In genomic region chr15:100042048-100042400, GRCm38 (mm10) we compare ENCODE assay signal across 9 mouse cellular contexts. TPM values are rescaled to one million over a fixed set of nuclear protein-coding genes. Genes with fewer than 3 reads are reported as not detected.
A peak's percentile ranks its signal among the peaks of the same experiment; 100 is the strongest.
DNase-seq lines count a peak whose midpoint lies in the region; ATAC-seq and TF ChIP-seq lines count a peak whose summit lies in the region.
"Had no signal": no experiment of that assay in that cellular context is flagged by ENCODE, and none has a peak within 500 bp of the region (broad histone marks: within the 10 kb centered on the region; RNA-seq: fewer than 3 reads in every experiment).

No protein-coding gene starts in this region.

- no peak for ATAC-seq in neural tube, embryonic 12.5 days (ENCODE audit: low FRiP score, low read depth)
- no peak for ATAC-seq in intestine, embryonic 16.5 days
- no peak for ATAC-seq in stomach, embryonic 14.5 days (ENCODE audit: insufficient number of reproducible peaks, insufficient read depth, low FRiP score, low read depth)
- ATAC-seq in frontal cortex, adult (ENCODE audit: low TSS enrichment), result no peak

- H3K9me3 ChIP-seq in neural tube, embryonic 12.5 days, result no peaks in the 10 kb centered on the region
- no peaks in the 10 kb centered on the region for H3K9me3 ChIP-seq in intestine, embryonic 16.5 days (ENCODE audit: control insufficient read depth, low read length)
- no peaks in the 10 kb centered on the region for H3K9me3 ChIP-seq in stomach, embryonic 14.5 days (ENCODE audit: control insufficient read depth, low read depth, low read length)

- TF ChIP-seq CTCF in gastrocnemius, adult 2 months (IDR thresholded peaks at IDR 0.05), result no peak

- H3K27me3 ChIP-seq in neural tube, embryonic 12.5 days (replicated peaks), result no peaks in the 10 kb centered on the region; the same call in 1 of the 2 replicates
- no peaks in the 10 kb centered on the region for H3K27me3 ChIP-seq in intestine, embryonic 16.5 days (replicated peaks; ENCODE audit: control insufficient read depth, insufficient read depth, low read length)
- no peaks in the 10 kb centered on the region for H3K27me3 ChIP-seq in stomach, embryonic 14.5 days (ENCODE audit: control insufficient read depth, insufficient read depth, low read length)

- no peak for DNase-seq in gastrocnemius, adult 2 months
- DNase-seq in gastrocnemius, postnatal 36 days, result no peak
- DNase-seq in neural tube, embryonic 10.5 days (ENCODE audit: extremely low spot score, low spot score), result no peak
- DNase-seq in thymus, postnatal 0 days (ENCODE audit: low spot score), result no peak
- DNase-seq: adrenal gland, postnatal 25 days had no signal

- WGBS in neural tube, embryonic 12.5 days, result 77% methylated on average over 9 of the region's 9 CpGs
- WGBS in intestine, embryonic 16.5 days, result 62% methylated on average over 9 of the region's 9 CpGs
- 60% methylated on average over 9 of the region's 9 CpGs for WGBS in stomach, embryonic 14.5 days

- peak overlapping the region; percentile 67; the same call in 1 of the 2 replicates for H3K4me2 ChIP-seq in neural tube, embryonic 12.5 days (replicated peaks)
- peak overlapping the region; percentile 16; the same call in 1 of the 2 replicates for H3K4me2 ChIP-seq in intestine, embryonic 16.5 days (ENCODE audit: low read depth, low read length)
- H3K4me2 ChIP-seq in stomach, embryonic 14.5 days (replicated peaks; ENCODE audit: low read depth, low read length), result no peak overlapping the region; the same call in 1 of the 2 replicates

- H3K9ac ChIP-seq in neural tube, embryonic 12.5 days, result 0 out of 2 replicates have a peak overlapping the region, but pooled peaks have one; percentile 6
- no peak overlapping the region for H3K9ac ChIP-seq in intestine, embryonic 16.5 days (ENCODE audit: low read depth, low read length)
- 0 out of 2 replicates have a peak overlapping the region, but pooled peaks have one; percentile 2 for H3K9ac ChIP-seq in stomach, embryonic 14.5 days (replicated peaks; ENCODE audit: low read depth, low read length)

- H3K36me3 ChIP-seq in neural tube, embryonic 12.5 days, result peaks cover 3% of the 10 kb centered on the region; the same call in 1 of the 2 replicates
- H3K36me3 ChIP-seq in intestine, embryonic 16.5 days (ENCODE audit: control insufficient read depth, insufficient read depth, low read length), result no peaks in the 10 kb centered on the region
- H3K36me3 ChIP-seq in stomach, embryonic 14.5 days (ENCODE audit: control insufficient read depth, insufficient read depth, low read length), result 0 out of 2 replicates have a peak, but pooled peaks cover 1% of the 10 kb centered on the region

- intact Hi-C loops in gastrocnemius, adult 2 months (cut with DNase I), result no loop called here
- intact Hi-C loops in gastrocnemius, postnatal 36 days (cut with DNase I), result no loop called here

- H3K27ac ChIP-seq in gastrocnemius, adult 2 months, result peak overlapping the region; percentile 65
- no peak overlapping the region for H3K27ac ChIP-seq in neural tube, embryonic 12.5 days
- 0 out of 2 replicates have a peak overlapping the region, but pooled peaks have one; percentile 7 for H3K27ac ChIP-seq in intestine, embryonic 16.5 days (ENCODE audit: low read length)
- no peak overlapping the region for H3K27ac ChIP-seq in stomach, embryonic 14.5 days (ENCODE audit: low read length)

- H3K4me1 ChIP-seq in neural tube, embryonic 12.5 days, result peaks cover 29% of the 10 kb centered on the region
- peaks cover 28% of the 10 kb centered on the region for H3K4me1 ChIP-seq in intestine, embryonic 16.5 days (ENCODE audit: control insufficient read depth, insufficient read depth, low read length)
- peaks cover 19% of the 10 kb centered on the region for H3K4me1 ChIP-seq in stomach, embryonic 14.5 days (ENCODE audit: control insufficient read depth, insufficient read depth, low read length)

- H3K4me3 ChIP-seq in gastrocnemius, adult 2 months, result peak overlapping the region; percentile 44
- no peak overlapping the region for H3K4me3 ChIP-seq in neural tube, embryonic 12.5 days
- no peak overlapping the region for H3K4me3 ChIP-seq in intestine, embryonic 16.5 days (ENCODE audit: low read length)
- H3K4me3 ChIP-seq in stomach, embryonic 14.5 days (ENCODE audit: low read depth, low read length), result no peak overlapping the region

RNA-seq across cellular contexts. Expression of gene Dip2b, which starts 3.6 kb away (rescaled TPM):
- 1 to 10 TPM; 5.8 to 8.3 TPM for total RNA-seq in gastrocnemius, adult 2 months (2021)
- total RNA-seq in gastrocnemius, postnatal 36 days (2021), result 1 to 10 TPM; 6.2 to 7.3 TPM
- 24.7 and 26.9 TPM in 2 replicates for polyA plus RNA-seq in neural tube, embryonic 12.5 days (2016; fragmentation: Nextera tagmentation; extraction: Ambion mirVana)
- polyA plus RNA-seq in intestine, embryonic 16.5 days (2015; fragmentation: Nextera tagmentation; extraction: Ambion mirVana), result 5.6 and 6.3 TPM in 2 replicates
- 18.2 and 19.0 TPM in 2 replicates for polyA plus RNA-seq in stomach, embryonic 14.5 days (2014; fragmentation: Nextera tagmentation; extraction: Ambion mirVana)
- polyA plus RNA-seq in thymus, postnatal 0 days (2015; fragmentation: Nextera tagmentation; extraction: Ambion mirVana), result 7.9 and 9.5 TPM in 2 replicates

Comparison
In these comparisons a context has a peak if more than half of its experiments do, and no peak if none do; other contexts are left out.
1. H3K27ac ChIP-seq: peak in gastrocnemius, adult 2 months (single experiment) and intestine, embryonic 16.5 days (single experiment); none in neural tube, embryonic 12.5 days (single experiment) and stomach, embryonic 14.5 days (single experiment).